ENCODE assay signal across 8 mouse cellular contexts in genomic region chr11:119936456-119936855, GRCm38 (mm10). TPM values are rescaled to one million over a fixed set of nuclear protein-coding genes. Genes with fewer than 3 reads are reported as not detected.
DNase-seq lines count a peak whose midpoint lies in the region; ATAC-seq and TF ChIP-seq lines count a peak whose summit lies in the region.
"Had no signal": no experiment of that assay in that cellular context is flagged by ENCODE, and none has a peak within 500 bp of the region (broad histone marks: within the 10 kb centered on the region; RNA-seq: fewer than 3 reads in every experiment).

No protein-coding gene starts in this region.

- H3K27ac ChIP-seq in left cerebral cortex, adult 2 months = peak overlapping the region; percentile 89
- H3K27ac ChIP-seq in embryonic facial prominence, embryonic 10.5 days (replicated peaks) = peak overlapping the region; percentile 51; the same call in 1 of the 2 replicates
- peak overlapping the region; percentile 68 for H3K27ac ChIP-seq in forebrain, embryonic 13.5 days
- H3K27ac ChIP-seq in liver, embryonic 15.5 days (replicated peaks) = peak overlapping the region; percentile 48; the same call in 1 of the 2 replicates
- H3K27ac ChIP-seq in heart, embryonic 11.5 days (ENCODE audit: low read depth, low read length) = no peak overlapping the region
- H3K27ac ChIP-seq in midbrain, embryonic 13.5 days = no peak overlapping the region

- 0 out of 2 replicates have a peak overlapping the region, but pooled peaks have one; percentile 31 for H3K9ac ChIP-seq in forebrain, embryonic 13.5 days
- no peak overlapping the region for H3K9ac ChIP-seq in liver, embryonic 15.5 days
- no peak overlapping the region for H3K9ac ChIP-seq in heart, embryonic 11.5 days (ENCODE audit: low read depth, low read length)
- no peak overlapping the region for H3K9ac ChIP-seq in midbrain, embryonic 13.5 days (replicated peaks)

- DNase-seq in left cerebral cortex, adult 2 months (ENCODE audit: extremely low spot score in 1 of 2, low spot score in 2 of 2) = no peak
- no peak for DNase-seq in left cerebral cortex, adult 18-20 months (ENCODE audit: low spot score in 2 of 2)
- no peak for DNase-seq in embryonic facial prominence, embryonic 10.5 days (ENCODE audit: low spot score)
- DNase-seq: lung, postnatal 14 days had no signal

- no peak for TF ChIP-seq CTCF in left cerebral cortex, adult 2 months (IDR thresholded peaks at IDR 0.05)

- peaks cover 40% of the 10 kb centered on the region for H3K27me3 ChIP-seq in embryonic facial prominence, embryonic 10.5 days (replicated peaks; ENCODE audit: low read depth, poor library complexity, severe bottlenecking)
- H3K27me3 ChIP-seq in forebrain, embryonic 13.5 days = peaks cover 6% of the 10 kb centered on the region; the same call in 1 of the 2 replicates
- peaks cover 51% of the 10 kb centered on the region for H3K27me3 ChIP-seq in liver, embryonic 15.5 days
- peaks cover 7% of the 10 kb centered on the region for H3K27me3 ChIP-seq in heart, embryonic 11.5 days (ENCODE audit: control insufficient read depth, insufficient read depth, low read length)
- peaks cover 27% of the 10 kb centered on the region for H3K27me3 ChIP-seq in midbrain, embryonic 13.5 days

- intact Hi-C loops in left cerebral cortex, adult 2 months (cut with DNase I) = no loop called here

- no peak overlapping the region; the same call in 1 of the 2 replicates for H3K4me3 ChIP-seq in left cerebral cortex, adult 2 months
- no peak overlapping the region for H3K4me3 ChIP-seq in embryonic facial prominence, embryonic 10.5 days
- no peak overlapping the region for H3K4me3 ChIP-seq in forebrain, embryonic 13.5 days
- no peak overlapping the region for H3K4me3 ChIP-seq in liver, embryonic 15.5 days (replicated peaks)
- no peak overlapping the region for H3K4me3 ChIP-seq in heart, embryonic 11.5 days (ENCODE audit: low read depth, low read length)
- H3K4me3 ChIP-seq in midbrain, embryonic 13.5 days (replicated peaks) = no peak overlapping the region

- ATAC-seq in forebrain, embryonic 13.5 days = no peak
- ATAC-seq in liver, embryonic 15.5 days (ENCODE audit: insufficient read depth) = peak; percentile 19; the same call in 1 of the 2 replicates
- no peak for ATAC-seq in heart, embryonic 11.5 days (replicated peaks; ENCODE audit: insufficient number of reproducible peaks, low FRiP score, low TSS enrichment)
- ATAC-seq in midbrain, embryonic 13.5 days = no peak

- 68% methylated on average over 2 of the region's 2 CpGs for WGBS in embryonic facial prominence, embryonic 10.5 days
- 81% methylated on average over 2 of the region's 2 CpGs for WGBS in forebrain, embryonic 13.5 days
- WGBS in liver, embryonic 15.5 days (ENCODE audit: insufficient replicate concordance) = 75% methylated on average over 2 of the region's 2 CpGs
- WGBS in heart, embryonic 11.5 days (ENCODE audit: insufficient replicate concordance) = 82% methylated on average over 2 of the region's 2 CpGs
- 85% methylated on average over 2 of the region's 2 CpGs for WGBS in midbrain, embryonic 13.5 days

- no peak overlapping the region; the same call in 1 of the 2 replicates for H3K4me2 ChIP-seq in forebrain, embryonic 13.5 days
- H3K4me2 ChIP-seq in liver, embryonic 15.5 days = no peak overlapping the region
- H3K4me2 ChIP-seq in heart, embryonic 11.5 days = no peak overlapping the region
- no peak overlapping the region for H3K4me2 ChIP-seq in midbrain, embryonic 13.5 days (replicated peaks)

- H3K36me3 ChIP-seq in embryonic facial prominence, embryonic 10.5 days (replicated peaks) = no peaks in the 10 kb centered on the region
- H3K36me3 ChIP-seq in forebrain, embryonic 13.5 days (ENCODE audit: poor library complexity, severe bottlenecking) = no peaks in the 10 kb centered on the region
- H3K36me3 ChIP-seq in liver, embryonic 15.5 days (replicated peaks) = no peaks in the 10 kb centered on the region
- no peaks in the 10 kb centered on the region for H3K36me3 ChIP-seq in heart, embryonic 11.5 days (ENCODE audit: control insufficient read depth, insufficient read depth, low read length)
- no peaks in the 10 kb centered on the region for H3K36me3 ChIP-seq in midbrain, embryonic 13.5 days

- no peaks in the 10 kb centered on the region for H3K9me3 ChIP-seq in embryonic facial prominence, embryonic 10.5 days
- H3K9me3 ChIP-seq in forebrain, embryonic 13.5 days (replicated peaks) = no peaks in the 10 kb centered on the region
- no peaks in the 10 kb centered on the region for H3K9me3 ChIP-seq in liver, embryonic 15.5 days (replicated peaks)
- no peaks in the 10 kb centered on the region for H3K9me3 ChIP-seq in heart, embryonic 11.5 days (replicated peaks; ENCODE audit: control insufficient read depth, low read length)
- no peaks in the 10 kb centered on the region for H3K9me3 ChIP-seq in midbrain, embryonic 13.5 days

- peaks cover 81% of the 10 kb centered on the region for H3K4me1 ChIP-seq in embryonic facial prominence, embryonic 10.5 days
- peaks cover 59% of the 10 kb centered on the region for H3K4me1 ChIP-seq in forebrain, embryonic 13.5 days
- peaks cover 52% of the 10 kb centered on the region for H3K4me1 ChIP-seq in liver, embryonic 15.5 days (replicated peaks)
- peaks cover 5% of the 10 kb centered on the region; the same call in 1 of the 2 replicates for H3K4me1 ChIP-seq in heart, embryonic 11.5 days (ENCODE audit: control insufficient read depth, insufficient read depth, low read length)
- peaks cover 52% of the 10 kb centered on the region for H3K4me1 ChIP-seq in midbrain, embryonic 13.5 days (replicated peaks)

RNA-seq across cellular contexts. Expression of gene Baiap2, which starts 6.1 kb away (rescaled TPM):
- total RNA-seq in left cerebral cortex, adult 2 months (2021) = 100 to 1,000 TPM; 249 to 287 TPM
- total RNA-seq in left cerebral cortex, adult 18-20 months (2021) = 100 to 1,000 TPM; 220 to 272 TPM
- 9.6 and 11.0 TPM in 2 replicates for polyA plus RNA-seq in embryonic facial prominence, embryonic 10.5 days (2016; fragmentation: Nextera tagmentation; extraction: Ambion mirVana)
- polyA plus RNA-seq in forebrain, embryonic 13.5 days (2015; fragmentation: Nextera tagmentation; extraction: Ambion mirVana) = 14.2 and 15.0 TPM in 2 replicates
- 8.0 and 9.4 TPM in 2 replicates for polyA plus RNA-seq in liver, embryonic 15.5 days (2015; fragmentation: Nextera tagmentation; extraction: Ambion mirVana)
- 12.8 and 15.4 TPM in 2 replicates for polyA plus RNA-seq in heart, embryonic 11.5 days (2014; fragmentation: Nextera tagmentation; extraction: Ambion mirVana)
- polyA plus RNA-seq in midbrain, embryonic 13.5 days (2015; fragmentation: Nextera tagmentation; extraction: Ambion mirVana) = 9.2 and 10.0 TPM in 2 replicates

RNA-seq across cellular contexts. Expression of gene Chmp6, which starts 23.2 kb away (rescaled TPM):
- 10 to 100 TPM; 37.2 to 43.6 TPM for total RNA-seq in left cerebral cortex, adult 2 months (2021)
- total RNA-seq in left cerebral cortex, adult 18-20 months (2021) = 10 to 100 TPM; 37.1 to 41.8 TPM
- 117 and 120 TPM in 2 replicates for polyA plus RNA-seq in embryonic facial prominence, embryonic 10.5 days (2016; fragmentation: Nextera tagmentation; extraction: Ambion mirVana)
- polyA plus RNA-seq in forebrain, embryonic 13.5 days (2015; fragmentation: Nextera tagmentation; extraction: Ambion mirVana) = 91.9 and 103 TPM in 2 replicates
- 25.4 and 29.5 TPM in 2 replicates for polyA plus RNA-seq in liver, embryonic 15.5 days (2015; fragmentation: Nextera tagmentation; extraction: Ambion mirVana)
- 63.7 and 66.4 TPM in 2 replicates for polyA plus RNA-seq in heart, embryonic 11.5 days (2014; fragmentation: Nextera tagmentation; extraction: Ambion mirVana)
- polyA plus RNA-seq in midbrain, embryonic 13.5 days (2015; fragmentation: Nextera tagmentation; extraction: Ambion mirVana) = 107 and 112 TPM in 2 replicates

Comparison
In these comparisons a context has a peak if more than half of its experiments do, and no peak if none do; other contexts are left out.
1. H3K27ac ChIP-seq: peak in left cerebral cortex, adult 2 months (single experiment), embryonic facial prominence, embryonic 10.5 days (single experiment), forebrain, embryonic 13.5 days (single experiment) and liver, embryonic 15.5 days (single experiment); none in heart, embryonic 11.5 days (single experiment) and midbrain, embryonic 13.5 days (single experiment).